Mouse (Mus musculus): ENCODE data around the gene Galk1.

The Galk1 gene

GRCm38 (mm10) chr11:116012262-116012947, at the start of gene Galk1:
TSS of gene Galk1 (minus strand) at chr11:116012719.
- DNase-seq (ENCODE audit: low spot score) = peak; percentile 63

DNA sequence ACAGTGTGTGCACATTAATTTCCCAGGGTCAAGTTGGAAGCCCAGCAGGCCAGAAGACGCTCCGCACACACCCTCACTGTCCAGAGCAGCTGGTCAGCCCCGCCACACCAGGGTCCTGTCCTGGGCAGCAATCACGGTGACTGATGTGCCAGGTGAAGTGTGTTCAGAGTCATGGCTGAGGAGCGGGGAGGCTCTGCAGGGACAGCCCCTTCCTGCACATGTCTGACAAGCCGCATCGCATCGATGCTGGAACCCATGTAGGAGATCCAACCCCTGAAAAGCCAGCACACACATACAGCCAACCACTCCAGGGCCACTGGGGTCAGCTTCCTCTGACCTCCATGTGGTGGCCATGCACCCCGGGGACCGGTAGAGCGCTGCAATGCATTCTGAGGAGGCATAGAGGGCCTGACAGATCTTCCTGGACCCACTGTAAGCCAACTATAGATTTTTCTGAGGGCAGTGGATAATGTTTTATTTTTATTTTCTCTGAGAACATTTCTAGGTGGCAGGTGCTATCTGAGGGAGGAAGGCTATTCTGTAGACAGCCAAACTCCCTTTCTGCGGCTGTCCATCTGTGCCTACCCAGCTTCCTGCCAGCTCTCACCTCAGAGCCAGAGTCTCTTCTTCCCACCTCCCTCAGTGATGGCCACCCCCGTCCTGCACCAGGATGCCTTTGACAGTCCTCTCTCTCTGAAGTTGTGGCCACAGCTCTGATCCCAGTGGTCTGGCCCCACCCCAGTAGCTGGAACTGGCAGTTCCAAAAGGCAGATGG, 49.3 kb upstream of the Galk1 start:
- DNase-seq (ENCODE audit: low spot score) = no peak

DNA sequence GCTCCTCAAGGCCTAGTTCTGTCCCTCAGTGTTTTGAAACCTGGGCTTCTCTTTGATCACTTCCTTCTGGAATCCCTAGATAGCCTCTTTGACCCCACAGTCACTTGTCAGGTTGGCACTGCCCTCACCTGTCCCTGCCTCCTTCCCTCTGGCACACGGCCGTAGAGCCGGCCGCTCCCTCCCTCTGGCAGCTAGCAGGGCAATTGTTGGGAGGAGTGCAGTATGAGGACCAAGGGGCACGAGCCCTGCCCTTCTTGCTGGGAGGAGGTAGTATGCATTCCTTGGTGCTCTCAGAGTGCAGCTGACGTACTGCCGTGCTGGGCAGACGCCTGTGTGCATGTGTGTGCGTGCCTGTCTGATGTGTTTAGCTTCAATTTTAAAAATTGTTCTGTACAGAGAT, 48.1 kb upstream of the Galk1 start:
- no peak for DNase-seq (ENCODE audit: low spot score)

DNA sequence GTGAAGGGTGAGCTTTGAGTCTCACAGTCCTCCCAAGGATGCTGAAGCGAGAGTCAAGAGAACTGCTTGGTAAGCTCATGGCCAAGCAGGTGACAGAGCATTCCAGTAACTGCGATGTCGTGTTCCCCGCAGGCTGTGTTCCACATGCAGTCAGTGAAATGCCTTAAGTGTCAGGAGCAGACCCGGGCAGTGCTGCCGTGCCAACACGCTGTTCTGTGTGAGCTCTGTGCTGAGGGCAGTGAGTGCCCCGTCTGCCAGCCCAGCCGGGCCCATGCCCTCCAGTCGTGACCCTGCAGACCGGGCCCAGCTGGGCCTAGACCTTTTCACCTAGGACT, 47.1 kb upstream of the Galk1 start:
- DNase-seq (ENCODE audit: low spot score) = no peak

DNA sequence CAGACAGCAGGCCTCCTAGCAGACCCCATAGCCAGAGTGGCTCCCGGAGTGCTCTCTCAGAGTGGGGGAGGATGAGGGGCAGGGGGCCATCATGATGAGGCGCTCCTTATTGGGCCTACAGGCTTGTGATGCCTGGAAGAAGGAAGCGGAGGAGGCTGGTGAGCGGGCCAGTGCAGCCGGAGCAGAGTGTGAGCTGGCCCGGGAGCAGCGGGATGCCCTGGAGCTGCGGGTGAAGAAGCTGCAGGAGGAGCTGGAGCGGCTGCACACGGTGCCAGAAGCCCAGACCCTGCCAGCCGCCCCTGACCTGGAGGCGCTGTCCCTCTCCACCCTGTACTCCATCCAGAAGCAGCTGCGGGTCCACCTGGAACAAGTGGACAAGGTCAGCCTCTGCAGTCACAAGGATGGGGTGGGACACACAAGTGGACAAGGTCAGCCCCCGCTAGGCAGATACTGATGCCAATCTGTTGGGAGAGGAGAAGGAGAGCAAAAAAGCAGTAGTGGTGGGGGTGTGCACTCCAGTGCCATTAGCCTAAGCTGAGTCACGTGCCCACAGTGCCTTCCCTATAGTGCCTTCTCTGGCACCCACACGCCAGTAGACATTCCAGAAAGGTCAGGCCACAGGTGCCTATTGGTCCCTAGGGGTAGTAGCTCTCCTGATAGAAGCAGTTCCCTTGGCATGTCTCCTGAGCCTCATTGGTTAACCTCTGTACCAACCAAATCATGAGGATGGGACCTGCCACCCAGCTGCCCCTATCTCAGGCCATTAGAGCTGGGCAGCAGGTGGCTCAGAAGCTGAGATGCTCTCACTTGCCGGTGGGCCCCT, 46.6 kb upstream of the Galk1 start:
- DNase-seq (ENCODE audit: low spot score) = no peak

DNA sequence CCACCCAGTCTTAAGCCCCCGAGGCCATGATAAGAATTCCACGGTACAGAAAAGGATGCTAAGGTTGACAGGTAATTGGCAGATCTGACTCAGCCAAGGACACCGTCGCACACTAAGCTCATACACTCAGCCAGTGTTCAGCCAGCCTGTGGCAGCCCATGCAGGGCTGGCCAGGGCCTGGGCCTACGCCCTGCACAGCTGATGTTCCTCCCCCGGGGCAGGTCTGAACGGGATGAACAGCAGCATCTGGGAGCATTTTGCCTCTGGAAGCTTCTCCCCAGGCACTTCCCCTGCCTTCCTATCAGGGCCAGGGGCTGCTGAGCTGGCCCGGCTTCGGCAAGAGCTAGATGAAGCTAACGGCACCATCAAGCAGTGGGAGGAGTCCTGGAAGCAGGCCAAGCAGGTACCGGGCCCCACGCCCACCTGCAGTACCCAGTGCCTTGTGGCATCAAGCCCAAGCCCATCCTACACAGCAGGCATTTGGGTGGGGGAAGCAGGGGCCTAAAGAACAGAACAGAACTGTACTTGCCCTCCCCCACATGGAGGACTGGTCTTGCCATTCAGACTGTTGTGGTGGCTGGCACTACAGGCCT, 45.6 kb upstream of the Galk1 start:
- DNase-seq (ENCODE audit: low spot score) = no peak

DNA sequence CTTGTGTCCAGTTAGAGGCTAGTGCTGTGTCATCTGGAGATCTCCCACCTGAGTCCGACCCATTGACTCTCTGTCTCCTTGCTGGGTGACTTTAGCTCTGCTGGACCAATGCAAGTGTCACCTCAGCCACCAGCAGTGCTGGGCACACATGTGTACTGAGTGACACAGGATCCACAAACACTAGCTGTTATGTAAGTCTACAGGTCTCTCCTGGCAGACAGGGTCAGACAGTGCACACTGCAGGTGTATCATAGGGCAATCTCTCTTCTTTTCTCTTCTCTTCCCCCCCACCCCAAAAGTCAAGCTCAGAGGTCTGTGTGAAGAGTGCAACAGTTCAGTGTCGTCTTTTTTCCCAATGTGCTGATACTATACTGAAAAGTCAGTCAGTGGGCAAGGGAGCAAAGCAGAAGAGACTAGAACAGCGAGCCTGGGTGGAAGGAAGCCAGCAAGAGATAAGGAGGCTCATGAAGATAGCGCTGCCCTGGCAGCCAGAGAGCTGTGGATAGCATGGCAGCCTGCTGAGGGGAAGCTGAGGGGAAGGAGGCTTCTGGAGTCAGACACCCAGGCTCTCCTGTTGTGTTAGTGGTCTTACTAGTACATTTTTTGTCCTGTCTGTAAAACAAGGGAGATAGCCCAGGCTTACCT, 44.8 kb upstream of the Galk1 start:
- DNase-seq (ENCODE audit: low spot score) = no peak

- no peak for DNase-seq (ENCODE audit: low spot score)
Observed at GRCm38 (mm10) chr11:116055873-116056272, 43.4 kb upstream of the Galk1 start.

DNA sequence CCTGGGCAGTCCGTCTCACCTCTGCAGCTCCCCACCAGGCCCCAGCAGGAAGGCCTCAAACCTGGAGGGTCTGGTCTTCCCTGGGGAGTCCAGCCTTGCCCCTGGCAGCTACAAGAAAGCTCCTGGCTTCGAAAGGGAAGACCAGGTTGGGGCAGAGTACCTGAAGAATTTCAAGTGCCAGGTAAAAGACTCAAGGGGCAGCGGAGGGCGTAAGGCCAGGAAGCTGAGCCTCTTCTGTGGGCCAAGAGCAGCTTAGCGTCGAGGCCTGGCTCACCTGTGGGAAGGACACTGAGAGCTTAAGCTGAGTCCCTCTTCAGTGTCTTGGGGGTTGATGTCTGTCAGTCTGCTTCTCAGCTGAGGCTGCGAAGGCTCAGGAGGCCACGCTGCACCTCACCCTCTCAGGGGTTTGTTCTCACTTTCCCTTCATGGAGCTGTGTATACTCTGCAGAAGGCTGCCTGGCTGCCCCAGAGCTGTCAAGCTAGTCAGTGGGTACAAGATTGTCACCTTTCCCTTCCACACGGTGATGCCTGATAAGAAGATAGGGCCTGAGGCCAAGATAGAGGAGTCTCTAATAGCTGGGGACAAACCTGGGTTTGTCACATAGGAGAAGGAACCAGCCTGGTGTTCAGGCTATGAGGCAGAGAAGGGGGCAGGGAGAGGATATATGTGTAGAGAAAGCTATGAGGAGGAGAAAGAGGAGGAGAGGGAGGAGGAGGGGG, 41.2 kb upstream of the Galk1 start:
- DNase-seq (ENCODE audit: low spot score) = no peak

DNA sequence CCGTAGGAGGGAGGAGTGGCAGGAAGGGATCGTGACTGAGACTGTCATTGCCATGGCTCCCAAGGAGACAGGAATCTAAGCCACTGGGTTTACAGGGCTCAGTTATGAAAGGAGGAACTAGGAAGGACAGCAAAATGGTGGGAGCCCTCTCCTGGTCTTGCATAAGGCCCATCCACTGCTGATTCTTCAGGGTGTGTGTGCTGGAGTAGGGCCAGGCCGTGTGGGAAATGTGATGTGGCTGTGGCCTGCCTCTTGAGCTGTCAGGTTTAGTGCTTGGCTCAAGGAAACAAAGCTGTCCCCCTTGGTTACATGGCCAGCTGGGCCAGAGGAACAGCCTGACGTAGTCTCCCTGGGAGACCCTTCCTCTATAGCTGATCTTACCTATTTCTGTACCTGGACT, 37.7 kb upstream of the Galk1 start:
- no peak for DNase-seq (ENCODE audit: low spot score)

DNA sequence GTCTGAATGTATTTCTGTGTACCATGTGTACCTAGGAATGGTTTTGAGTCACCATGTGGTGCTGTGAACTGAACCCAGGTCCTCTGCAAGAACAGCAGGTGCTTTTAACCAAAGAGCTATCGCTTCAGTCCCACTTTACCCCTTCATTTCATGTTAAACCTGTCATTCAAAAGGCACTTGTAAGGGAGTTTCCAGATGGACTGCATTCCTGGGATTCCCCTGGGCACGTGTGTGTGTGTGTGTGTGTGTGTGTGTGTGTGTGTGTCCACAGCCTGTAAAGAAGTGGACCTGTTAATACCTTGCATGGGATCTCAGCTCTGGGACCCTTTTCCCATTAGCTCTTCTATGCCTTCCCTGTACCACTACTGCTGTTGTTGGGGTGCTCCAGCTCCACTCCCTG, 37.1 kb upstream of the Galk1 start:
- no peak for DNase-seq (ENCODE audit: low spot score)

GRCm38 (mm10) chr11:116045173-116045572, 32.7 kb upstream of the Galk1 start:
- no peak for DNase-seq (ENCODE audit: low spot score)

- DNase-seq (ENCODE audit: low spot score) = no peak
Observed at GRCm38 (mm10) chr11:116043286-116043685, 30.8 kb upstream of the Galk1 start.

GRCm38 (mm10) chr11:116042372-116043138, 30.0 kb upstream of the Galk1 start:
- DNase-seq (ENCODE audit: low spot score) = no peak

- DNase-seq (ENCODE audit: low spot score) = no peak
Observed at GRCm38 (mm10) chr11:116041833-116042232, 29.3 kb upstream of the Galk1 start.

DNA sequence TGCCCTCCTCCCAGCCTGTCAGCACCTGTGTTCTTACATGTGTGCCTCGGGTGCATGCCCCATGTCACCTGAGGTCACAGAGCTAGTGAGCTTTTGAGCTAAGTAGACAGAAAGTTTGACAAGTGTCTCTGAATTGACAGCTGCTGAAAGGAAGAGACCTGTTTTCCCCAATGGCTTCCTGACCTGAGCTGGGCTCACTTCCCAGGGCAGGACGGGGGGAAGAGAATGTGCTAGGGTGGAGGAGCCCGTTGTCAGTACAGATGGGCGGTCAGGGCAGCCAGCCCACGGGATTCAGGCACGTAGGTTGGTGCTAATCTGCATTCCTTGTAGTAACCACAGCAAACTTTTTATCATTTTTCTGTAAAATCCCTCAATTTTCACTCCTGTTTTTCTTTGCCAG, 28.1 kb upstream of the Galk1 start:
- no peak for DNase-seq (ENCODE audit: low spot score)

GRCm38 (mm10) chr11:116037826-116038225, 25.3 kb upstream of the Galk1 start:
- DNase-seq (ENCODE audit: low spot score) = no peak

GRCm38 (mm10) chr11:116036671-116037070, 24.2 kb upstream of the Galk1 start:
- no peak for DNase-seq (ENCODE audit: low spot score)

DNA sequence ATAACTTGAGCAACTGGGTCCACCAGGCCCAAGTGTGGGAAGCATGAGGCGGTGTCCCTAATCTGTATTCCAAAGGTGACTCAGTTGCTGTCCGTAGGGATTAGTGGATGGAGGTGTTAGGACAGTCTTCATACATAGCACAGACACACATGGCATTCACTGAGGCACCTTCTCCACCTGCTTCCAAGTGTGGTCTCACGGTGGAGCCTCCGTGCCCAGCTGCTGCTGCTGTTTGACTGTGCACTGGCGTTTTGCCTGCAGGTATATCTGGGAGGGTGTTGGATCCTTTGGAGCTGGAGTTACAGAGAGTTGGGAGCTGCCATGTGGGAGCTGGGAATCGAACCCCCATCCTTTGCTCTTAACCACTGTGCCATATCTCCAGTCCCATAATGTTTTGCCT, 22.1 kb upstream of the Galk1 start:
- DNase-seq (ENCODE audit: low spot score) = no peak

Data from ovary, postnatal 10 days (tissue).